Mouse (Mus musculus) midbrain, postnatal 0 days (tissue): Measurements from ENCODE around the gene Ctcfl. TPM values are rescaled to one million over a fixed set of nuclear protein-coding genes. Genes with fewer than 3 reads are reported as not detected.

Experiments used
- ATAC-seq: fragments of 200-750 bp; cut with Nextera tagmentation; 2 replicates; pipeline ENCODE4 v1.8.0; 2017; ENCODE audit warnings: moderate number of reproducible peaks, mild to moderate bottlenecking, moderate TSS enrichment, moderate library complexity; ENCODE audit not compliant: low FRiP score
- DNase-seq: peaks from one replicate; pipeline ENCODE4 v3.0.0-alpha.2; 2015; ENCODE audit warnings: low spot score
- H3K27ac ChIP-seq: fragments of 300-500 bp; sonication (generic); 2 replicates; pipeline ENCODE4 v1.5.1; 2014; ENCODE audit warnings: low read depth, mild to moderate bottlenecking, low read length, mixed read lengths
- H3K27me3 ChIP-seq: fragments of 300-500 bp; sonication (generic); 2 replicates; pipeline ENCODE4 v1.6.1; 2014; ENCODE audit warnings: low read length, control low read depth, mixed read lengths; ENCODE audit not compliant: insufficient read depth
- H3K36me3 ChIP-seq: fragments of 300-500 bp; sonication (generic); 2 replicates; pipeline ENCODE4 v1.6.1; 2014; ENCODE audit warnings: low read length, control low read depth, mixed read lengths; ENCODE audit not compliant: insufficient read depth
- H3K4me1 ChIP-seq: fragments of 300-500 bp; sonication (generic); 2 replicates; pipeline ENCODE4 v1.6.1; 2014; ENCODE audit warnings: mild to moderate bottlenecking, control low read depth, antibody characterized with exemption, low read length, mixed read lengths; ENCODE audit not compliant: insufficient read depth
- H3K4me2 ChIP-seq: fragments of 300-500 bp; sonication (generic); 2 replicates; pipeline ENCODE4 v1.6.1; 2014; ENCODE audit warnings: low read depth, mild to moderate bottlenecking, low read length, mixed read lengths; ENCODE audit not compliant: poor library complexity, severe bottlenecking
- H3K4me3 ChIP-seq: fragments of 300-500 bp; sonication (generic); 2 replicates; pipeline ENCODE4 v1.5.1; 2014; ENCODE audit warnings: low read depth, mild to moderate bottlenecking, low read length, moderate library complexity
- H3K9ac ChIP-seq: fragments of 300-500 bp; sonication (generic); replicated peaks from 2 replicates; pipeline ENCODE4 v1.6.1; 2014; ENCODE audit warnings: mild to moderate bottlenecking, low read length, moderate library complexity, mixed read lengths; ENCODE audit not compliant: poor library complexity, severe bottlenecking
- H3K9me3 ChIP-seq: fragments of 300-500 bp; sonication (generic); 2 replicates; pipeline ENCODE4 v1.6.1; 2016; ENCODE audit warnings: low read length, control low read depth
- CTCF ChIP-seq: IDR thresholded peaks from 2 replicates; pipeline ENCODE4 v1.5.1; 2016; ENCODE audit warnings: antibody characterized with exemption, mild to moderate bottlenecking
- WGBS: fragments of 180-500 bp; shearing (Covaris S2); extraction: QIAGEN DNeasy Blood & Tissue Kit; methylation state at CpG from one replicate; pipeline ENCODE4 v1.1.7; 2014; 5-methylcytosine and 5-hydroxymethylcytosine counted together
- polyA plus RNA-seq: library from polyadenylated mRNA; unstranded; fragments of >200 nt; fragmentation: Nextera tagmentation; extraction: Ambion mirVana; gene quantifications from 2 replicates; pipeline ENCODE4 v1.2.1, GENCODE M21; 2015
- total RNA-seq: library from RNA; depleted of rRNA; stranded (reverse); fragments of >200 nt; gene quantifications from 2 replicates; pipeline ENCODE4 v1.2.3, GENCODE M21; 2014

The Ctcfl gene
- total and polyA plus RNA-seq, 2 experiments from 2014 or later, result not detected

DNA sequence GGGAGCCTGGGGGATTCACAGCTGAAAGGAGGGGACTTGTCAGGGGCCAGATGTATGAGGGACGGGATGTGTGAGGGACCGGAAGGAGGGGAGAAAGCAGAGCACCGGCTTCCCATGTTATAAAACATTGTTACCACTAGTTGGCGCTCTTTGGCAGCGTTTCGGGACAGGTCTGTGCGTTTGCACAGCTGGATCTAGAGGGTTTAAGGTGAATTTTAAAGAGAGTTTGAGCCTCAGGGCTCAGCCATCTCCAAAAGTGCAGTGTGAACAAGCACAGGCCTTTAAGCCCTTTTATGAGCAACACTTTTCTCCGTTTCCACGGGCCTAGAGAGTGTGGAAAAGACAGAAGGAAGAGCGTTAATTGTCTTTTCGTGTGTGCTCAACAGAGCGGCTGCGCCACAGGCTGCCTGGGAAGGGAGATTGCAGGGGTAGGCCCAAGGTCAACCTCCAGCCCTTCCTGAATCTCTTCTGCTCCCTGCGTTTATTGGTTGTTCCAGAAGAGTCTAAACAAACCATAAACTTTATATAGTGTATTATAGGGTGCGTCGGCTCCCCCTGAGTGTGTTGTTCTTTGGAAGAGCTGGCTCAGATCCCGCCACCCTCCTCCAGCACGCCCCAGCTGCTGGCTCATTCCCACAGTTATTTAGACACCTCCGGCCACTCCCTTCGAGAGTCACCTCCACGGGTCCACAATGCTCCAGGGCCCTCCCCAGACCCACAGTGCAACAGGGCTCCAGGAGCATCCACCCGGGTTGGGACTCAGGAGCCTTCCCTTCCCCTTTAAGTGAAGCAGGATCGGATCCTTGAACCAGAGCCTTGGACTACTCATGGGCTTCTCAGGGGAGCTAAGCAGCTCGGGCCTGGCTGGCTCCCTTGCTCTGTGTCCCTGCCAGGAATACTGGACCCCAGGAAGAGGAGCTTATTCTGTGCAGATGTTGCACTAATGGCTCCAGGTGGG, 40.3 kb upstream of the Ctcfl start:
- Histone ChIP-seq H3K4me3 (no peak overlapping the region), H3K27ac (no peak overlapping the region), H3K36me3 (no peaks in the 10 kb centered on the region), H3K4me2 (no peak overlapping the region), H3K4me1 (no peaks in the 10 kb centered on the region), H3K9me3 (no peaks in the 10 kb centered on the region), H3K27me3 (no peaks in the 10 kb centered on the region), H3K9ac (no peak overlapping the region)
- DNase-seq (peak; percentile 80), ATAC-seq (peak; percentile 86)
- WGBS, result 56% methylated on average over 24 of the region's 24 CpGs
- peak; percentile 89 for TF ChIP-seq CTCF

DNA sequence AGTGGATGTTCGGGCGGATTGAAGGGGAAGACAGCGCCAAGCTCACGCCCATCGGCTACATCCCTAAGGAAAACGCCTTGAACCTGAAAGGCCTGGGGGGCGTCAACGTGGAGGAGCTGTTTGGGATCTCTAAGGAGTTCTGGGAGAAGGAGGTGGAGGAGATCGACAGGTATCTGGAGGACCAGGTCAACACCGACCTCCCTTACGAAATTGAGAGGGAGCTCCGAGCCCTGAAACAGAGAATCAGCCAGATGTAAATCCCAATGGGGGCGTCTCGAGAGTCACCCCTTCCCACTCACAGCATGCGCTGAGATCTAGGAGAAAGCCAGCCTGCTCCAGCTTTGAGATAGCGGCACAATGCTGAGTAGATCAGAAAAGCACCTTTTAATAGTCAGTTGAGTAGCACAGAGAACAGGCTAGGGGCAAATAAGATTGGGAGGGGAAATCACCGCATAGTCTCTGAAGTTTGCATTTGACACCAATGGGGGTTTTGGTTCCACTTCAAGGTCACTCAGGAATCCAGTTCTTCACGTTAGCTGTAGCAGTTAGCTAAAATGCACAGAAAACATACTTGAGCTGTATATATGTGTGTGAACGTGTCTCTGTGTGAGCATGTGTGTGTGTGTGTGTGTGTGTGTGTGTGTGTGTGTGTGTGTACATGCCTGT, 39.2 kb upstream of the Ctcfl start:
- no peaks in the 10 kb centered on the region for H3K36me3 ChIP-seq
- H3K9ac ChIP-seq, result no peak overlapping the region
- H3K4me1 ChIP-seq, result no peaks in the 10 kb centered on the region
- ATAC-seq, result no peak
- DNase-seq, result no peak
- H3K27me3 ChIP-seq, result no peaks in the 10 kb centered on the region
- no peaks in the 10 kb centered on the region for H3K9me3 ChIP-seq
- TF ChIP-seq CTCF, result no peak
- no peak overlapping the region for H3K4me2 ChIP-seq
- no peak overlapping the region for H3K27ac ChIP-seq
- H3K4me3 ChIP-seq, result no peak overlapping the region
- 89% methylated on average over 19 of the region's 19 CpGs for WGBS

DNA sequence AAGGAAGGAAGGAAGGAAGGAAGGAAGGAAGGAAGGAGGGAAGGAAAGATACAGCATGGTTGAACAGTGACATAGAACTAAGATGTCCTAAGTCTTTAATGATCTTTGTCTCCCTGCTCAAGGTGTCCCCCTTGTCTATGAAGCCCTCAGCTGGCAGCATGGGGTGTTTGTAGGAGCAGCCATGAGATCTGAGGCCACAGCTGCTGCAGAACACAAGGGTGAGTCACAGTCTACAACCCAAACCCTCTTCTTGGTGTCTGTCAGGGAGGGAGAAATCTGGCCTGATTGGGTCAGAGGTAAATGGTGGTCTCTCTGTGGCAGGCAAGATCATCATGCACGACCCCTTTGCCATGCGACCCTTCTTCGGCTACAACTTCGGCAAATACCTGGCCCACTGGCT, 38.5 kb upstream of the Ctcfl start:
- Histone ChIP-seq H3K27ac (no peak overlapping the region), H3K4me2 (no peak overlapping the region), H3K27me3 (no peaks in the 10 kb centered on the region), H3K9me3 (no peaks in the 10 kb centered on the region), H3K9ac (no peak overlapping the region), H3K4me1 (no peaks in the 10 kb centered on the region), H3K36me3 (no peaks in the 10 kb centered on the region), H3K4me3 (no peak overlapping the region)
- no peak for DNase-seq
- WGBS, result 95% methylated on average over 4 of the region's 4 CpGs
- TF ChIP-seq CTCF, result no peak
- ATAC-seq, result no peak

DNA sequence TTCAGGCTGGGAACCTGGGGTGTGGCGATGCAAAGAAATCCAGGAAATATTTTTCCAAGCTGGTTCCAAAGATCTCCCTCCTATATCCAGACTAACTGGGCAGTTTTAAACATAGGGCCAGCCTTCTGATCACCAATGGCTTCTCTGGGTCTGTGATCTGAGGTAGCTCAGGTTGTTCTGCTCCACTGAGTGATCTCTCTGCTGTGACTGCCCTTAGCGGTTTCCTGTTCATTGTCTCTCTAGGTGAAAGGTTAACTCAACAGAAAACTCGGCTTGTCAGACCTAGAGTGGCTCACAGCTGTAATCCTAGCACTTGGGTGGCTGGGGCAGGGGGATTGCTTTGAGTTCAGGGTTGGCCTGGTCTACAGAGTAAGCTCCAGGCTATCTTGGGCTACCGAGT, 38.1 kb upstream of the Ctcfl start:
- Histone ChIP-seq H3K4me1 (no peaks in the 10 kb centered on the region), H3K36me3 (no peaks in the 10 kb centered on the region), H3K4me3 (no peak overlapping the region), H3K4me2 (no peak overlapping the region), H3K27me3 (no peaks in the 10 kb centered on the region), H3K9me3 (no peaks in the 10 kb centered on the region), H3K9ac (no peak overlapping the region), H3K27ac (no peak overlapping the region)
- 63% methylated on average over 4 of the region's 4 CpGs for WGBS
- DNase-seq, result no peak
- TF ChIP-seq CTCF, result no peak
- ATAC-seq, result no peak

DNA sequence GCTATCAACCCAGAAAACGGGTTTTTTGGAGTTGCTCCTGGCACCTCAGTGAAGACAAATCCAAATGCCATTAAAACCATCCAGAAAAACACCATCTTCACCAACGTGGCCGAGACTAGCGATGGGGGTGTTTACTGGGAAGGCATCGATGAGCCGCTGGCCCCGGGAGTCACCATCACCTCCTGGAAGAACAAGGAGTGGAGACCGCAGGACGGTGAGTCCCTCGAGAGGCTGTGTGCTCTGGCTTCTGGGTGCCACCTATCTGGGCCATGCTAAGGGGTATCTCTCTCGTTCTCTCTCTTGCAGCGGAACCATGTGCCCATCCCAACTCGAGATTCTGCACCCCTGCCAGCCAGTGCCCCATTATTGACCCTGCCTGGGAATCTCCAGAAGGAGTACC, 37.6 kb upstream of the Ctcfl start:
- no peak for TF ChIP-seq CTCF
- Histone ChIP-seq H3K27ac (no peak overlapping the region), H3K27me3 (no peaks in the 10 kb centered on the region), H3K36me3 (no peaks in the 10 kb centered on the region), H3K9ac (no peak overlapping the region), H3K4me3 (no peak overlapping the region), H3K9me3 (no peaks in the 10 kb centered on the region), H3K4me1 (no peaks in the 10 kb centered on the region), H3K4me2 (no peak overlapping the region)
- 88% methylated on average over 13 of the region's 13 CpGs for WGBS
- DNase-seq (no peak), ATAC-seq (no peak)

DNA sequence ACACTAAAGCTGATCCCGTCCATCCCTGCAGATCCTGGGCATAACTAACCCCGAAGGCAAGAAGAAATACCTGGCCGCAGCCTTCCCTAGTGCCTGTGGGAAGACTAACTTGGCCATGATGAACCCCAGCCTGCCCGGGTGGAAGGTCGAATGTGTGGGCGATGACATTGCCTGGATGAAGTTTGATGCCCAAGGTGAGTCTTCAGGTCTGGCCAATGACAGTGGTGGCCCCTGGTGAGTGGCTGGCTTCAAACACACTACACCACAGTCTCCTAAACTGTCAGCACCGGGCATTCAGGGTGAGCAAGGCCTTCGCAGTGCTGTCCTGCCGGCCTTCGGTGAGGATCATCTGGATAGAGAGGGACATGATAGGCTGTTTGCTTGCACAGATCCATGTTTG, 36.6 kb upstream of the Ctcfl start:
- no peak for ATAC-seq
- 93% methylated on average over 10 of the region's 10 CpGs for WGBS
- DNase-seq, result no peak

More for the DNA sequence above, 36.6 kb upstream of the Ctcfl start:
- no peaks in the 10 kb centered on the region for H3K4me1 ChIP-seq
- no peak overlapping the region for H3K27ac ChIP-seq
- H3K9me3 ChIP-seq, result no peaks in the 10 kb centered on the region
- TF ChIP-seq CTCF, result no peak
- no peak overlapping the region for H3K9ac ChIP-seq
- no peak overlapping the region for H3K4me3 ChIP-seq
- no peaks in the 10 kb centered on the region for H3K36me3 ChIP-seq
- H3K27me3 ChIP-seq, result no peaks in the 10 kb centered on the region
- no peak overlapping the region for H3K4me2 ChIP-seq
